Mouse (Mus musculus) lung, embryonic 16.5 days (tissue): Measurements from ENCODE around the gene Sprr2a3. TPM values are rescaled to one million over a fixed set of nuclear protein-coding genes. Genes with fewer than 3 reads are reported as not detected.
A peak's percentile ranks its signal among the peaks of the same experiment; 100 is the strongest.
"Not testable (repeated sequence)": the region's sequence is repeated elsewhere in the genome, so short reads cannot be mapped to it uniquely, and the experiment has no call there.

Source experiments
- ATAC-seq: fragments of 200-750 bp; cut with Nextera tagmentation; 2 replicates; pipeline ENCODE4 v1.8.0; 2017; ENCODE audit warnings: low read depth, mild to moderate bottlenecking, moderate library complexity
- H3K27ac ChIP-seq: fragments of 300-500 bp; sonication (generic); 2 replicates; pipeline ENCODE4 v1.5.1; 2014; ENCODE audit warnings: mild to moderate bottlenecking, control low read depth, low read length
- H3K27me3 ChIP-seq: fragments of 300-500 bp; sonication (generic); 2 replicates; pipeline ENCODE4 v1.6.1; 2014; ENCODE audit warnings: low read depth, low read length, mixed read lengths; ENCODE audit not compliant: control insufficient read depth, insufficient read depth
- H3K36me3 ChIP-seq: fragments of 300-500 bp; sonication (generic); 2 replicates; pipeline ENCODE4 v1.6.1; 2014; ENCODE audit warnings: low read length; ENCODE audit not compliant: control insufficient read depth, insufficient read depth
- H3K4me1 ChIP-seq: fragments of 300-500 bp; sonication (generic); replicated peaks from 2 replicates; pipeline ENCODE4 v1.6.1; 2014; ENCODE audit warnings: low read length, mixed read lengths; ENCODE audit not compliant: control insufficient read depth, insufficient read depth
- H3K4me2 ChIP-seq: fragments of 300-500 bp; sonication (generic); 2 replicates; pipeline ENCODE4 v1.6.1; 2014; ENCODE audit warnings: low read depth, low read length, control low read depth
- H3K4me3 ChIP-seq: fragments of 300-500 bp; sonication (generic); 2 replicates; pipeline ENCODE4 v1.5.1; 2014; ENCODE audit warnings: mild to moderate bottlenecking, low read length, control low read depth
- H3K9ac ChIP-seq: fragments of 300-500 bp; sonication (generic); 2 replicates; pipeline ENCODE4 v1.6.1; 2014; ENCODE audit warnings: low read length, control low read depth
- H3K9me3 ChIP-seq: fragments of 300-500 bp; sonication (generic); 2 replicates; pipeline ENCODE4 v1.6.1; 2016; ENCODE audit warnings: low read length; ENCODE audit not compliant: control insufficient read depth
- WGBS: fragments of 180-500 bp; shearing (Covaris S2); extraction: QIAGEN DNeasy Blood & Tissue Kit; methylation state at CpG from one replicate; pipeline ENCODE4 v1.1.7; 2014; 5-methylcytosine and 5-hydroxymethylcytosine counted together
- polyA plus RNA-seq: library from polyadenylated mRNA; unstranded; fragments of >200 nt; fragmentation: Nextera tagmentation; extraction: Ambion mirVana; gene quantifications from 2 replicates; pipeline ENCODE4 v1.2.1, GENCODE M21; 2015

Gene Sprr2a3
- polyA plus RNA-seq: 0.34 and 0.84 TPM in 2 replicates

GRCm38 (mm10) chr3:92285101-92285500 lies at the start of gene Sprr2a3:
Gene Sprr2a3, plus strand, starts transcription at chr3:92285417.
- not testable (repeated sequence) for H3K4me1 ChIP-seq
- 96% methylated on average over 1 of the region's 1 CpGs for WGBS

DNA sequence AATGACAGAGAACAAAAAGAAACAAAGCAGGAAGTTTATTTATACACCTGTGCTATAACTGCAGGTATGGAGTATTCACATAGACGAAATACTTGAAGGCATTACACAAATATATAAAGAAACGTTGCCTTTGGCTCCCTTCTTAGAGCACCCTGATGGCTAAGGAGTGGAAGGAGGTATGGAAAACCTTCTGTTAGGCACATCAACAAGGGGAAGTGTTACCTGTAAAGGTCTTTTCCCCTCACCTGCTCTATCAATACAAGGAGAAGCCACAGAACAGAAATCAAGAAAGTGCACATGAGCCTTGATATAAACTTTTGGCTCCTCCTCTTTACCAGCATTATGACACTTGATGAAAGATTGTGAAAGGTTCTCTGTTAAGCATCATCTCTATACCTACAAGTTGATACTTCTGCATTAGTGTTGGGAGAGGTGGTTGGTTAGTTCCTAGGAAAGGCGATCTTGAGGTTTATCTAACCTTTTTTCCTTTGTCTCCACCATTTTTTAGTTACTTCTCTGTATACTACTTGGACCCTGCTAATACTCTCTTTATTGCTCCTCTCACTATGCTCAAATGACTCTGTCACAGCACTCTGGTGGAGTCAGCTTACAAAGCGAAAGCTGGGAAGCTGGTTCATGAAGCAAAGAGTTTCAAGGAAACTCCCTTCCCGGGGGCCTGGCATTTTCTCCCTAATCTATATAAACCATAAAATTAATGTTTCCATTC lies 48.6 kb upstream of the Sprr2a3 start:
- peak; percentile 36 for ATAC-seq

More at GRCm38 (mm10) chr3:92285101-92285500, at the start of gene Sprr2a3:
- H3K4me3 ChIP-seq, H3K9ac ChIP-seq, ATAC-seq, H3K27ac ChIP-seq, H3K27me3 ChIP-seq, H3K36me3 ChIP-seq, H3K9me3 ChIP-seq, H3K4me2 ChIP-seq: not testable (repeated sequence)

GRCm38 (mm10) chr3:92238736-92239135 lies 46.5 kb upstream of the Sprr2a3 start:
- not testable (repeated sequence) for H3K27ac ChIP-seq, H3K27me3 ChIP-seq, H3K36me3 ChIP-seq, H3K4me2 ChIP-seq, H3K9me3 ChIP-seq, H3K4me1 ChIP-seq, H3K4me3 ChIP-seq, H3K9ac ChIP-seq, ATAC-seq

More for the DNA sequence above, 48.6 kb upstream of the Sprr2a3 start:
- whole genome bisulfite sequencing: no CpG with 5 or more reads among the region's 5 CpGs
- not testable (repeated sequence) for H3K4me2 ChIP-seq, H3K9me3 ChIP-seq, H3K4me3 ChIP-seq, H3K36me3 ChIP-seq, H3K27ac ChIP-seq, H3K4me1 ChIP-seq, H3K9ac ChIP-seq, H3K27me3 ChIP-seq

GRCm38 (mm10) chr3:92239197-92239596 lies 46.0 kb upstream of the Sprr2a3 start:
- H3K27me3 ChIP-seq, H3K4me3 ChIP-seq, H3K4me1 ChIP-seq, H3K4me2 ChIP-seq, ATAC-seq, H3K27ac ChIP-seq, H3K9me3 ChIP-seq, H3K36me3 ChIP-seq, H3K9ac ChIP-seq: not testable (repeated sequence)
- no CpG with 5 or more reads among the region's 1 CpGs for WGBS

GRCm38 (mm10) chr3:92244833-92245232 lies 40.4 kb upstream of the Sprr2a3 start:
- H3K4me1 ChIP-seq, H3K4me3 ChIP-seq, H3K27me3 ChIP-seq, ATAC-seq, H3K36me3 ChIP-seq, H3K9ac ChIP-seq, H3K9me3 ChIP-seq, H3K4me2 ChIP-seq, H3K27ac ChIP-seq: not testable (repeated sequence)

- H3K9me3 ChIP-seq, H3K4me2 ChIP-seq, H3K27ac ChIP-seq, H3K36me3 ChIP-seq, H3K4me3 ChIP-seq, H3K4me1 ChIP-seq, H3K27me3 ChIP-seq, H3K9ac ChIP-seq: not testable (repeated sequence)
- no CpG with 5 or more reads among the region's 10 CpGs for WGBS
- peak; percentile 84 for ATAC-seq
These were observed 39.0 kb upstream of the Sprr2a3 start for GRCm38 (mm10) chr3:92246245-92246644.

DNA sequence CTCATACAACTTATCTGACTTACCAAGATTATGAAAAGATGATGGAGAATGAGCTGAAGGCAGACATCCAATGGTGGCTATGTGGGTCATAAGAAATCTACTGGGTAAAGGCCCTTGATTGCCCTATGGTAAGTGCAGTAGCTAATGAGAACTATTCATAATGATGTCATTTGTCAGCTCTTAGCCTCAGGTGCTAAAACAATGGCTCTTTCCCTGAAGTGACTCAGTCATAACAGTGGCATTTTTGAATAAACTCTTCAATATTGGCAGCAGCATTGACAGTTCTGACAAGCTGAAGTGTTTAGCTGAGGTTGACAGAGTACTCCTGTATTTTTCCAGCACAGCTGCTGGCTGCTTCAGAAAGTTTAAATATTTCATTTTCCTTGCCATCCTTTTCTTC lies 36.7 kb upstream of the Sprr2a3 start:
- H3K27ac ChIP-seq, H3K4me2 ChIP-seq, H3K9me3 ChIP-seq, H3K4me1 ChIP-seq, H3K36me3 ChIP-seq, H3K9ac ChIP-seq, H3K4me3 ChIP-seq, H3K27me3 ChIP-seq: not testable (repeated sequence)
- ATAC-seq: peak; percentile 48; the same call in 1 of the 2 replicates

- H3K36me3 ChIP-seq, H3K9me3 ChIP-seq, H3K4me3 ChIP-seq, H3K9ac ChIP-seq, H3K4me1 ChIP-seq, H3K4me2 ChIP-seq, H3K27me3 ChIP-seq, ATAC-seq, H3K27ac ChIP-seq: not testable (repeated sequence)
- 89% methylated on average over 1 of the region's 2 CpGs for WGBS
These were observed 34.8 kb upstream of the Sprr2a3 start for GRCm38 (mm10) chr3:92250450-92250849.

DNA sequence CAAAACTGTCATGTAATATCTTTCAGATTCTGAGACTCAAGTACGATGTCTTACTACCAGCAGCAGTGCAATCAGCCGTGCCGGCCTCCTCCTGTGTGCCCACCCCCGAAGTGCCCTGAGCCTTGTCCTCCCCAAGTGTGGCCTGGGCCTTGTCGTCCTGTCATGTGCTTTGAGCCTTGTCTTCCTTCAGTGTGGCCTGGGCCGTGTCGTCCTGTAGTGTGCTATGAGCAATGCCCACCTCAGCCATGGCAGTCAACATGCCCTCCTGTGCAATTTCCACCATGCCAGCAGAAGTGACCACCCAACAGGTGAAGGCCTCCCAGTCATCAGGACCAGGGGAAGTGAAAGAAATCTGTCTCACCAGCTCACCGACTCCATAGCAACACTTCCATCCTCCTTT lies 31.4 kb upstream of the Sprr2a3 start:
- not testable (repeated sequence) for H3K4me3 ChIP-seq, H3K9ac ChIP-seq, H3K36me3 ChIP-seq, H3K4me2 ChIP-seq, H3K27ac ChIP-seq, H3K9me3 ChIP-seq, H3K4me1 ChIP-seq, H3K27me3 ChIP-seq
- peak; percentile 45; the same call in 1 of the 2 replicates for ATAC-seq
- WGBS: no CpG with 5 or more reads among the region's 8 CpGs

GRCm38 (mm10) chr3:92258526-92258925 lies 26.7 kb upstream of the Sprr2a3 start:
- H3K27me3 ChIP-seq, H3K4me1 ChIP-seq, H3K9me3 ChIP-seq, H3K4me3 ChIP-seq, H3K4me2 ChIP-seq, H3K27ac ChIP-seq, H3K36me3 ChIP-seq, H3K9ac ChIP-seq: not testable (repeated sequence)
- 0 out of 2 replicates have a peak, but pooled peaks have one; percentile 36 for ATAC-seq
